Mouse (Mus musculus): Measurements from ENCODE around the gene Zfp593.
A peak's percentile ranks its signal among the peaks of the same experiment; 100 is the strongest.

Gene Zfp593

DNA sequence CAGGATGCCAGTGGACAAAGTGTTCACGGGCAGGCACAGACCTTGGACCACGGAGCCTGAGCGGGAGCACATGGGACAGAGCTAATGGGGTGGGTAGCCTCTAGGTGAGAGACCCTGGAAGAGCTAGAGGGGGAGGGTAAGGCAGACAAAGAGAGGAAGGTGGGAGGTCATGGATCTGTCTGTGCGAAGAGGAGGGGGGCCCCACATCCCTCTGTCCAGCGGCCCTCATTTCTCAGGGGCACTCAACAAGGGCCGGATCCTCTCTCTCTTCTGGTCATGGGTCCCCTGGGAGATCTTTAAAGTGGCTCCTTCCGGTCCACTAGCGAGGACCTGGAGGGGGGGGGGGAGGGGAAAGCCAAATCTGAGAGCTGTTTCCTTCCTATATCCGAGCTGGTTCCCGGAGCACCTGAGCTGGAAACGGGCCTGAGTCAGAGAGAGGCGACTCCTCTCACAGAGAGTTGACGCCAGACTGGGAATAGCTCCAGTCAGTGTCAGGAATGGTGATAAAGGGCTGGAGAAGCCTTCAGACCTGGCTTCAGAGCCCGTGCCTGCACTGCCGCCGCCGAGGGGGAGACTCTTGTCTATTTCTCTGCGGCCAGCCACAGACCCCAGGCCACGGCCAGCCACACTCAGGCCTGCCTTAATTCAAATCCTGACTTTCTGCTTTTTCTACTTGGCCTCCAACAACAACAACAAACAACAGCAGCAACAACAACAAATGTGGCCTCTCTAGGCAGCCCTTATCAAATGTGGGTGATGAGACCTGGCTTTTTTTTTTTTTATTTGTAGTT is 11.2 kb upstream of the Zfp593 start:
- no peak for DNase-seq

DNA sequence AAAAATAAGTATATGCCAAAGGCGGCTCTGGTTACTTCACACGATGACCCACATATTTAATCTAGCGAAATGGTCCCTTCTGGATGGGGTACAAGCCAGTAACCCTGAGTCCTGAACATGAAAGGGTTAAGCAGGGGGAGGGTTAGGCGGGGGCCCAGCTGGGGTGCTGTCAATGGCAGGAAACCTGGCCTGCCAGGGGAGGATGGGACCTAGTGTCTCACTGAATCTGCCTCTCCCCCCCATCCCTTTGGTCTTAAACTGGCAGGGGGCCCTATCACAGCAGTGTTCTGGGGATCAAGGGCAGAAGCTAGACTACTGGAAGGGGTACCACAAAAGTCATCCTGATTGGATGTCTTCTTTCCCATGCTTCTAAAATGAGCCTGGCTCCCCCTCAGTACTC is 10.5 kb upstream of the Zfp593 start:
- no peak for DNase-seq

DNA sequence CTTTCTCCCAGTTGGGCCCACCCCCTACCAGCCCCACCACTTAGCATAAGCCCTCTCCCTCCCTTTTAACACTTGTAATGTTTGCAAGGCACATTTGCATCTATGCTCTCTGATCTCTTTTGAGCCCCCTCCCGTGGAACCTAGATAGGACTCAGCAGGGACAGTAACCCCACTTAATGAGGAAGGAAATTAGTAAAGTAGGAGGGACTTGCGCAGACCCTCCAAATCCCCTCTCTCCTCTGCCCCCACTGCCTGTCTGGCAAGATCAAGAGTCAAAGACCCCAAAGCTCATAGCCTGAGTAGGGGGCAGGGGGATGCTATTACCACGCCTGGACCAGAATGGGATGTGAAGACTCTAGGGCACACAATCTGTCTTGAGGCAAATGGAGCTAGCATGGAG is 9.4 kb upstream of the Zfp593 start:
- DNase-seq = no peak

DNA sequence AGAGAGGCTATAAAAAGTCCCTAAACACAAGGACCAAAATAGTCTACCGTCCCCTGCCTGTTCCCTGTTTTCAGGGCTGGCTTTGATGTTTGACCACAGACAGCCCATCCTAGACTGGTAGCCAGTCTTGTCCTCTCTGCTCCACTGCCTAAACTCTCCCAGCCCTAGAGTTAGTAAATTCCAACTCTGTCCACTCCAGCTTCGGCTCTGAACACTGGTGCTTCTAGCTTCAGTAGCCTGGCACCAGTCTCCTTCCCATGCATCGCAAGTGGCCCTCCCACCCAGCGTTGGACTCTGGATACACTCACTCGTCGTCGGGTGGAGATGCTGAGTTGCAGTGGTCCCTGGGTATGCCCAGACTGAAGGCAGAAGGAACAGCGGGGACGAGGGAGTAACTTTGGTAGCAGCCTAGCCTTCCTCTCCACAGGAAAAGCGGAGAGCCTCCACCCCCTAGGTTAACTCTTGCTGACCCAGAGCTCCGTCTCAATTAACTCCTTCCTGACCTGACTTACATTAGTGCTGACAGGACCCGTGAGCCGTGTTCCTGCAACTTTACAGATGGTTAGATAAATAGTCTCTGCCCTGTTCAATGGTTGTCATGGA is 8.4 kb upstream of the Zfp593 start, which contains the start of gene Grrp1:
Grrp1 (minus strand) TSS at position 385 of the 603 bp plus-strand sequence.
- DNase-seq = no peak

DNA sequence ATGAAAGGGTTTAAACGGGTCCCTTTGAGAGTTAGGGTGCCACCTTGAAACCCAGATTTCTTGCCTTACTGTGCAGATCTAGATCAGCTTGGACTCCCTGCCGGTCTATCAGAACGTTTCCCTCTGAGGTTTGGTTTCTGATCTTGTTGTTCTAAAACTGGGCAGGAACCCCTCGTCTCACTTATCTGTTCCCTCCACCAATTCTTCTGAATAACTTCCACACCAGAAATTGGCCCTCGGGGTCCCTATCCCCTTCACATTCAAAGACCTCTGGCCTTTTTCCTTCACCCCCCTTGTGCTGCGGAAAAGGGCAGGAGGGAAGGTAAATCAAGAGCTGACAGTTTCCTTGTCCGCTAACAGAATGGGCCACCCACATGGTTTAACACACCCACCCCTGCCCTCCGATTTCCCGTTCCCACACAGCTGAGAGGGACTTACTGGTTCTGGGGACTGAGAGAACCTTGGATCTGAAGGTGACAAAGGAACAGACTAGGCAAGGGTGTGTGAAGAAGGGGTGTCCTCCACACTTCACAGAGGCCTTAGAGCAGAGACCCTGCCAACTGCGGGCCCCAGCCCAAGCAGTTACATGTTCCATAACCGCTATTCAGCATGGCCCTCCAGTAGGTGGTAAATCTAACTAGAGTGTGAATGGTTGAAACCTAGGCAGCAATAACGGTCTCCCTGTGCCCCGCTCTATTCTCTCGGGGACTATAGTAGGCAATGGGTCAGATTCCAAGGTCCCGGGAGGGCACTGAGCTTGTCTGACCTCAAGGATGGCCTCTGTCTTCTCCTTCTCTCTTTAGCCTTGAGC is 7.7 kb upstream of the Zfp593 start:
- no peak for DNase-seq

DNA sequence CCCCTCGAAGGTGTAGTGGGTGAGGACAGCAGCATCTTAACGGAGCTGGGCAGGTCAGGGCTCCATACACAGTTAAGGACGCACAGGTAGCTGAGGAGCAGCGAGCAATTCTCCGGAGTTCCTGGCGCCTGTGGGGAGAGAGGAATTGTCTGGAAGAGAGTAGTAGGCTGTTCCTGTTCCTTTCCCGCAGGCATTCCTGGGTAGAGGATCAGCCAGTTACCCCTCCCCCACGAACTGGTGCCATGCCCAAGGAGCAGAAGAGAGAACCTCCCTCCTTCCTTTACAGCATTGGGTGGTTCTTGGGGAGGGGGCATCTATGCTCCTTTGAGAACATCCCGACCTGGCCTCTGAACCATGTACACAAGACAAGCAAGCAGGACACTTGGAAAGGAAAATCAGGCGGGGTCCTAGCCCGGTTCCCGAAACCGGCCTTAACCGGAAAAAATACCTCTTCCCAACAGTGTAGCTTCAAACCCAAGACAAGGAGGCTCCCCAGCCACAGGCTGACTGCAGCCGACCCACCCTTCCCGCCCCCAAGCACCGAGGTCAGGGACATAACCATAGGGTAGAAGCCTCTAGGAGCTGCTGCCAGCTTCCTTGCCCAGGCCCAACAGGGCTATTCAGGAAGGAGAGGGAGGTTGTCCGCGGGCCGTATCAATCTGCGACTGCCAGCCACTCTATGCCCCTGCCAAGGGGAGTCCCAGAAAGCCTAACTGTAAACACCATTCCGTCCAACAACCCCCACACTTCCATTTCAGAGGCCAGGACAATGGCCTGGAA is 6.9 kb upstream of the Zfp593 start:
- DNase-seq = no peak

DNA sequence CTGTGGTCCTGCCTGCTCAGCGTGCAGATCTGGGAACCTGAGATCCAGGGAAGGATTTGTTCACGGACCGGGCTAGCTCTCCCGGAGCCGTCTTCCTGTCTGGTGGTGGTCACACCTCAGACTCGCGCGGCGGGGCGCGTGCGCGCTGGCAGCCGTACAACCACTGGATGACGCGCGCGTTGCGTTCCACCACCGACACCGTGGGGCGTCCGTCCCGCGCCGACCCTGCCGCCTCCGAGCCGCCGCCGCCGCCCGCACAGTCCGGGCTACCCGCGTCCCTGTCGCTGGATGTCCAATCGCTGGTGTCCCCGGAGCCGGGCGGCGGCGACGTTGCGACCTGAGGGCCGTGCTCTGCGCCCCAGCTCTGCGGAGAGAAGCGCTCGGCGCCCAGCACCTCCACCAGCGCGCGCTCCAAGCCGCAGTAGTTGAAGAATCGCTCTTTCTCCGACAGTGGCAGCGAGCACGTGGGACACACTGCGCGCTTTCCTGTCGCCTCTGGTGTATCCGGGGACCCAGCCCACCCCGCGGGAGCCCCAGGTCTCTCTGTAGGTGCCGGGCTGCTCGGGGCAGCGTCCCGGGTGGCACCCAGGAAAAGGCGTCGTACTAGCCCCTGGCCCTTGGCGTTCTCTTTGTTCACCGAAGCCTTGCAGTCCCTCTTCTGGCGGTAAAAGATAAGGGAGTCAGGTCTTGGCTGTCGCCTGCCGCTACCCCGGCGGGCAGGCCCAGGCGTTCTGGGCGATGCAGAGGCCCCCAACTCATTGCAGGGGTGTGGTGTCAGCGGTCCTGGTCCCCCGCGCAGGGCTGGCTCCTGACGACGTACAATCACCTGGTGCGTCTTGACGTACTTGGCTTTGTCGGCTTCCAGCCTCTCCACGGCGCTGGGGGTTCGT is 6.1 kb upstream of the Zfp593 start:
- peak; percentile 53 to 59 for DNase-seq

DNA sequence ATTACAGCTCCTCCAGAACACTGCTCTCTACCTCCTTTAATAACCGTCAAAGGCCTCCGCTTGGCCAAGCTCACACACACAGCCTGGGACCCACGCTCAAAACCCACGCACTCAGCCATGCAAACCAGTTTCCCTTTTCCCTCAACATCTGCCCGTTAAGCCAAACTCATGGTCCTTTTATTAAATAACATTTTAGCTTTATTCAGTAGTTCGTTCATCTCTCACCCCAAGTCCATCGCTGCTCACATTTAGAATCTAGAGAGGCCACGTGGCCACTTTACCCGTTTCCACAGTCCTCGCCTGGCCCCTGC is 5.5 kb upstream of the Zfp593 start:
- DNase-seq = no peak

DNA sequence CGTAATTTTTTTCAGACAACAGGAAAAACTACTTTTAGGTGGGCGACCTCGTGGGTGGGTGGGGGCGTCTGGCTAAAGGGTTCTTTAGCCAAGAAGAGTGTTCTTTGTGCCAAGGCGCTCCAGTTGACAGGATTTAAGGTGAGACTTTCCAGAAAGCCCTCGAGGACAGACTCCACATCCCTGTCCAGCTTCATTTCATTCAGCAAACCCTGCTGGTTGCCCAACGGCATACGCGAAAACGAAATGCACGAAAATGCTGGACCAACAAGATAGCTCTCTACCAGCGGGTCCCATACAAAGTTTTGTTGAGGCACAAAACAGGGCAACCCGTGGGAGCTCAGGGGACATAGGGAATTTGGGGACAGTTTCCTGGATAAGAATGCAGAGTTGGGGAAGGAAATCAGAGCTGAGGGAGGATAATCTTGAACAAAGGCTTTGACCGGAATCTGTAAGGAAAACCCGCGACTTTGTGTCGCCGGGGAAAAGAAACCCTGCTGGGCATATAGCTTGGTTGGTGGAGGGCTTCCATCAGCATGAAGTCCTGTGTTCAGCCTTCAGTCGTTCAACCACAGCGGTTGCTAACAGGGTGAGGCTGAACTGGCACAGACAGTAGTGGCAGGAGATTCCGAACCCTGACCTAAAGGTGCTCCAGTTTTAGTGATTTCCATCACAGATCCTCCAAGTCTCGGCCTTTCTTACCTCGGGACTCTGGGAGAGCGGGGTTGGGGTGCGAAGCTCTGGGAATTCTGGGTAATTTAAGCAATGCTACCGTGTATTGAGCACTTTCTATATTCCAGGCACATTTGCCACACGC is 4.9 kb upstream of the Zfp593 start:
- no peak for DNase-seq

DNA sequence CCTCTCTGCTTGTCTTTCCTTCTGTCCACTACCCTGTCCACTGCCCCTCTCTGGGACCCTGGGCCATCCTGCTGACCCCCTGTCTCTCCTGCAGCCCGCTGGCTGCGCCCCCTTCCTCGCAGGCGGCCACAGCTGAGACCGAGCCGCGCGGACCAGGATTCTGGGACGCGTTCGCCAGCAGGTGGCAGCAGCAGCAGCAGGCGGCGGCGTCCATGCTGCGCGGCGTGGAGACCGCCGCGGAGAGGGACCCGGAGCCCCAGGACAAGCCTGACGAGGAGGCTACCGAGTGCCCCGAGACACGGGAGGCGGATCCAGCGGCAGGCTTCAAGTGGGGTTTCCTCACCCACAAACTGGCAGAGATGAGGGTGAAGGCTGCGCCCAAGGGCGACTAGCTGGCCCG is 4.3 kb upstream of the Zfp593 start:
- peak; percentile 74 to 78 for DNase-seq

DNA sequence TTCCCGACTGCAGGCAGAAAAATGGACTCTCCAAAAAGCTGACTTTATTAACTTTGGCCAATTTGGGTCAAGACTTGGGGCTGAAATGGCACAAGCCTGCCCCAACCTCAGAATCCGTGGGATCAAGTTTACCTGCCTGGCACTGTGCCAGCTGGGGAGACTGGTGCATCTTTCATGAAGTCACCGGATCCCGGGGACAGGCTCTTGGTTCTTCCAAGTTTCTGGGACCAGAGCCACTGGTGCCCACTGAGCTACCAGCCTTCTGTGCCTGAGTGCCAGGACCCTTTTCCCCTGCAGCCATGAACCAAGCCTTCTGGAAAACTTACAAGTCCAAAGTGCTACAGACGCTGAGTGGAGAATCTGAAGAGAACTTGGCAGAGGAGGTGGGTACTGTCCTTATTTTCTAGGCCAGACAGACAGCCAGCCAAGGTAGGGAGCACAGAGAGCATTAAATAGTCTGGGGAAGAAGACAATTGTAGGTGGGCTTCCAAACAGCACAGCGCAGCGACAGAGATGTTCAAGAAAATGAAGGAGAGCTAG is 1.4 kb upstream of the Zfp593 start, which contains the start of gene Gm30191:
Gm30191 (plus strand) TSS at position 217 of the 540 bp plus-strand sequence.
- peak; percentile 47 to 54 for DNase-seq

DNA sequence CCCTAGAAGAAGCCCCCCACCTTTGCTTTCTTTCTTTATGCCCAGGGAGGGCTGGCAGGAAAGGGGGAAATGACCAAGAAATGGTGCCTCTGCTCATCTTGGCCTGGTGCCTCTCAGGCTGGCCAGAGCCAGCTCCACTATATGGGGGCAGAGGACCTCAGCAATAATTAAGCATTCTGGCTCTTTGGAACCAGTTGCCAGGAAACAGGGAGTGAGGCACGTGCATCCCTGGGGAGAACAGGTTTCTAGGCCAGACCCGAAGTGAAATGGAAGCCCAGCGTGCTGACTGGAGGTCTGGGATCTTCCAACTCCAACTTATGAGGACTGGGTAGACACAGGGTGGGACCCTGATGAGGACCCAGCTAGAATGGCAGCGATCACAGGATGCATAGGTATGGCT is 864 bp upstream of the Zfp593 start:
- DNase-seq = peak; percentile 38 to 39

DNA sequence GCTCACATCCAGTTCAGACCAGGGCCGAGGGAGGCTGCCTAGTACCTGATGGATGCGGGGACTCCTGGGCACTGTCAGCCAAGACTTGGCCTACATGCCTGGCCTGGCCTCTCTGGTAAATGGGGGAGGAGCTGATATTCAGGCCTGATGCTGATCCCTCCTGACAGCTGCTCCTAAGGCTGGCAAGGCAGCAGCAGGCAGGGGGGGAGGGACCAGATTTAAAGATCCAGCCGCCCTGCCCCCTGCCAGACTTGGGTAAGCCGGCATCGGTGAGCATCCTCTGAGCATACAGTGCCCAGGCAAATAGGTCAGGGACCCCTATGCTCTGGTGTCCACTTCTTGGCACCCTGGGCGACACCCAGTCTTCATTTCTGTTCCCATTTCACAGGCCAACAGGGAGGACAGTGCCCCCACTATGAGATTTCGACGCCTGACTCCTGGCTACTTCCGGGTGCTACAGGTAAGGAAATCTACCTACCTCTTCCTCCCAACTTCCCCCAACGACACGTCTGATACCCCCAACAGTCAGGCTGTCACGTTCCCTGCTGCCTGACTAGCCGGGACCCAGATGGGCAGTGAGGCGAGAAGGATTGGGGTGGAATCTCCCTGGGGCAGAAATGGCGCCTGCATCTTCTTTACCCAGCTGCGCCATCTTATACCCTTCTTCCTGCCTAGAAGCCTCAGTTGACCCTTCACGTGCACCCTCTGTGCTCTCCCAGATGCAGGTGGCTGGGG is 1.7 kb downstream of the Zfp593 start, which contains the start of gene E130218I03Rik:
E130218I03Rik (plus strand) TSS at position 147 of the 735 bp plus-strand sequence.
- DNase-seq = peak in 1 of 2 experiments; percentile 47

DNA sequence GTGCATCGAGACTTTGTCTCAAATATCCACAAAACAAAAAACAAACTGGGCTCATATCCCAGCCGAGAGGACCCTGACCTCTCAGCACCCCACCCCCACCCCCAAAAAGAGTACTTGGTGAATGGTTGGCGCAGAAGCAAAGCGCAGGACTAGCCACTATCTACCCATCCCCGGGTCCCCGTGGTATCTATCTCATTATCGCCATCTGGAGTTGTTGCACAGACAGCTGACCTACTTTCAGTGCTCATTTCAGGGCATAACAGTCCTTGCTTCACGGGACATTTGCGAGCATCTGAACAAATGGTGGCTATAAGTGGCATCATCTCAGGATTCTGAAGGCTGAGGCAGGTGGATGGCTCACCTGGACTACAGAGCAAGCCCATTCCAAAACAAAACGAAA is 6.7 kb downstream of the Zfp593 start:
- peak in 1 of 2 experiments; percentile 44 for DNase-seq

DNA sequence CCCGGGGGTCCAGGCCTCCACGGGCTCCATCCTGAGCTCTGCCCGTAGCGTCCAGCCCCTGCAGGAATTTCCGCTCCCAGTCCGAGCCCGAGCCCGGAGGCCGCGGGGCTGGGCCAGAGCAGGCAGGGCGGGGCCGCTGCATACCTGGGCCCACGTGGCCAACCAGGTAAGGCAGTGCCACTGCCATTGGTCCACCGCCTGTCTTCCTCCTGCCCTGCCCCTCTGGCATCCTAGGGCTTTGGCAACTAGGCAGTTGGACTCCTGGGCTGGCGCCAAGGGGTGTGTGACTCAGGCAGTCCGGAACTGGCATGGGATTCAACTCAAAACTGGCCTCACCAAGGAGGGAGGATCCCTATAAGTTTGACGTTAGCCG is 7.1 kb downstream of the Zfp593 start, which contains the start of gene Cnksr1:
Cnksr1 (minus strand) TSS at position 121 of the 373 bp plus-strand sequence.
- DNase-seq = peak; percentile 71 to 84

DNA sequence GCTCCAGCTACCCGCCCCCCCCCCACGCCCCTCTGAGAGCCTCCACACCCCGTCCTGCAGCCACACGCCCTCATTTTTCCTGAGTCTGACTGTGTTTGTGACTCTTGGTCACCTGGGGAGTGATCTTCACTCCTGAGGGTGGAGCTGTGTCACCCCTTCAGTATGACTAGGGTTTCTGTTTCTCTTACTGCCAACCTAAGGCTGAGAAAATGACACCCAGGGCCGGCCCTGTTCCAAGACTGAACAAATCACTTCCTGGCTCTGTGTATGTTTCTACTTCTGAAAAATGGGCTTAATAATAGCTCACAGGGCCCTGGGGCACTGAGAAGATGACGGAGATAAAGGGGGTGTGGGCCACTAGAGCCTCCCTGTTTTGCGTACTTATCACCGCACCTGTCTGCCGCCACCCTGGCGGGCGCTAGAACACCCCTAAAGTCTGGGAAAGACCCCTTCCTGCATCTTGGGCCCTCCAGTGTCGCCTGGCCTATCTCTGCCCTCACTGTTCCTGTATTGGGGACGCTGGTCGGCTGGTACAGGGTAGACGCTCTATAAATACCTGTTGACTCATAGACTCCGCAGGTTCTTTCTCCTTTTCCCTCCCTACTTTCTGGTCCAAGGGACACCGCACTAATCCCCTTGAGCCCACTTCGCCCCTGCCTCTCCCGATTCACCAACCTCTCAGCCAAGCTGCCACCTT is 7.7 kb downstream of the Zfp593 start:
- no peak for DNase-seq

DNA sequence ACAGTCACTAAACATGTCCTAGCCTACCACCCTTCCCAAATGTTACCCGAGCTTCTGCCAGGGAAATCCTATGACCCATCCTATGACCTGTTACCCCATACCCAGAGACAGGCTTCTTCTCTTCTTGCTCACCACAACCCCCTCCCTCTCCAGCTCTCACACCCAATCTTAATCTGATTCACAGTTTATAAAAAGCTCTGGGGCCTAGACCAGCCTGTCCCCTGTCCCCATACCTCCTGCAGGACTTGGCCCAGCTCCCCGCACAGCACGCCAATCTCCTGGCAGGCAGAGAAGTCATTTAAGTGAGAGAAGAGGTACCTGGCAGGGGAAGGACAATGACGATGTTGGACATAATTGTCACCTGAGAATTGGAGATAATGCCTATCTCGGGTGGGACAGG is 10.5 kb downstream of the Zfp593 start:
- no peak for DNase-seq

DNA sequence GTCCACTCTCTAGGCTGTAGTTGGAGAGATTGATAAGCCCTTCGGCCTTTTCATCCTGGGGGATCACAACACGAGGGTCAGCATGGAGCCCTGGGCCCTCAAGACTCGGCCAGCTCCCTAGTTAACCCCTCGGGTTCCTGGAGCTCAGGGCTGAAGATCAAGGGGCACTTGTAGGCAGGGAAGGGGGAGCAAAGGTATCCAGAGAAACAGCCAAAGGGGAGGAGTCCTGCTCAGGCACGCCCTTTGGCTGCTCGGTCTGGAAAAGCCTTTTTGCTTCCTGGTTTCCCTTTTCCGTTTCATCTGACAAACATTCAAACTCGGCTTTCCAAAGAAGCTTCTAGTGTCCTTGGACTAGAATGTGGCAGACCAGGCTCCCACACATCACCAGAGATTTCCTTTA is 15.0 kb downstream of the Zfp593 start:
- DNase-seq = no peak

DNA sequence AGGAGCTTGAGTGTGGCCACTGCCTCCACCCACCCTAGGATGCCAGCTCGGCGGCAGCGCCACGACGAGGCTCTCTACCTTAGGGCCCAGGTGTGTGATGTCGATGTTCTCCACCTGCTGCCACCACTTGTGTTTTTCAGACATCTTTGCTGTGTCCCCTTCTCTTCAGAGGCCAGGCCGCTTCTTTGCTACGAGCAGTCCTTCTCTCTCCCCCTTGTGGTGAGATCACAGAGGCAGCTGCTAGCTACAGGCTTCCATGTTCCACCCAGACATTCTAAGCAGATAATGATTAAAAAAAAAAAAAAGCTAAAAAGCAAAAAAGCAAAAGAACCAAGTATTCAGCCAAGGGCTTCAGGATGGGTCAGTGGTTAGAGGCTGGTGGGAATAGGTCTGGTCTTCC is 18.2 kb downstream of the Zfp593 start, which contains the start of gene Catsper4:
Catsper4 (minus strand) TSS at position 190 of the 400 bp plus-strand sequence.
- DNase-seq = no peak
